Mouse (Mus musculus) B cell, adult 2 months (primary cell): ENCODE results near the gene BC029722.

ENCODE experiments used
- DNase-seq, 2 experiments: peaks; one replicate each; pipeline ENCODE4 v3.0.0; 2022

Gene BC029722

GRCm38 (mm10) chr2:155818596-155819391, 432 bp downstream of the BC029722 start:
- DNase-seq, result peak; percentile 98

- no peak for DNase-seq
These were observed 1.7 kb downstream of the BC029722 start for GRCm38 (mm10) chr2:155817301-155818245.

- DNase-seq, result no peak
These were observed 3.0 kb downstream of the BC029722 start for GRCm38 (mm10) chr2:155816179-155816578.

- no peak for DNase-seq
These were observed 4.4 kb downstream of the BC029722 start for GRCm38 (mm10) chr2:155814829-155815228.

GRCm38 (mm10) chr2:155812637-155813036, 6.6 kb downstream of the BC029722 start:
- DNase-seq, result no peak

- peak; percentile 88 to 90 for DNase-seq
These were observed 7.3 kb downstream of the BC029722 start for GRCm38 (mm10) chr2:155811821-155812396.

GRCm38 (mm10) chr2:155809620-155810019, 9.6 kb downstream of the BC029722 start:
- DNase-seq, result no peak

- DNase-seq, result no peak
These were observed 11.8 kb downstream of the BC029722 start for GRCm38 (mm10) chr2:155807408-155807807.

- no peak for DNase-seq
These were observed 12.7 kb downstream of the BC029722 start for GRCm38 (mm10) chr2:155806548-155806947.

- DNase-seq, result no peak
These were observed 13.3 kb downstream of the BC029722 start for GRCm38 (mm10) chr2:155805925-155806255.

- no peak for DNase-seq
These were observed 13.8 kb downstream of the BC029722 start for GRCm38 (mm10) chr2:155805231-155805924.

- DNase-seq, result no peak
These were observed 15.2 kb downstream of the BC029722 start for GRCm38 (mm10) chr2:155804053-155804452.

GRCm38 (mm10) chr2:155802761-155803160, 16.5 kb downstream of the BC029722 start:
- peak; percentile 30 to 39 for DNase-seq

GRCm38 (mm10) chr2:155798613-155799012, 20.6 kb downstream of the BC029722 start:
- DNase-seq, result no peak

- DNase-seq, result no peak
These were observed 24.4 kb downstream of the BC029722 start for GRCm38 (mm10) chr2:155794674-155795445.

- no peak for DNase-seq
These were observed 26.3 kb downstream of the BC029722 start for GRCm38 (mm10) chr2:155792899-155793298.

- no peak for DNase-seq
These were observed 31.0 kb downstream of the BC029722 start for GRCm38 (mm10) chr2:155787949-155788931.

- DNase-seq, result no peak
These were observed 32.3 kb downstream of the BC029722 start for GRCm38 (mm10) chr2:155786905-155787304.

GRCm38 (mm10) chr2:155784534-155784933, 34.7 kb downstream of the BC029722 start:
- DNase-seq, result no peak

- DNase-seq, result no peak
These were observed 39.7 kb downstream of the BC029722 start for GRCm38 (mm10) chr2:155779506-155779905.

GRCm38 (mm10) chr2:155779066-155779465, 40.2 kb downstream of the BC029722 start:
- no peak for DNase-seq
